Mouse (Mus musculus) lung, adult 2 months (tissue): ENCODE measurements at regions not wholly inside any gene's neighbourhood (a gene's known extent, or its start where the extent isn't known, plus 50 kb on each side); places are given as distances from the start of the nearest gene placed in this dataset.

Experiments
- DNase-seq: peaks from one replicate; pipeline ENCODE4 v3.0.0; 2022
- H3K4me1 ChIP-seq: fragments of 200-500 bp; 2 replicates; pipeline ENCODE4 v1.6.1; 2011; ENCODE audit warnings: low read length; ENCODE audit not compliant: control insufficient read depth, insufficient read depth
- H3K4me3 ChIP-seq: fragments of 200-500 bp; replicated peaks from 2 replicates; pipeline ENCODE3; 2011; ENCODE audit warnings: low read depth, mild to moderate bottlenecking, control low read depth, low read length; ENCODE audit errors: extremely low read depth
- CTCF ChIP-seq: fragments of 200-500 bp; IDR thresholded peaks from 2 replicates; pipeline ENCODE4 v1.5.1; 2011; ENCODE audit warnings: mild to moderate bottlenecking, low read length, control low read depth; ENCODE audit not compliant: insufficient read depth
- POLR2A ChIP-seq: fragments of 200-500 bp; IDR thresholded peaks from 2 replicates; pipeline ENCODE4 v1.6.1; 2011; ENCODE audit warnings: low read depth, mild to moderate bottlenecking, control low read depth, low read length, borderline replicate concordance; ENCODE audit errors: extremely low read depth
- WGBS: fragments of 180-500 bp; shearing (Covaris S2); methylation state at CpG from one replicate; pipeline ENCODE4 v1.1.7; 2018; 5-methylcytosine and 5-hydroxymethylcytosine counted together

- TF ChIP-seq POLR2A (no peak), CTCF (no peak)
- H3K4me1 ChIP-seq = no peaks in the 10 kb centered on the region
Measured at GRCm38 (mm10) chr15:62215616-62216398, 1293.0 kb upstream of the A1bg start.

GRCm38 (mm10) chr15:62214300-62214699 is 1291.5 kb upstream of the A1bg start:
- no peak for DNase-seq
- Histone ChIP-seq H3K4me1 (no peaks in the 10 kb centered on the region), H3K4me3 (no peak overlapping the region)
- 95% methylated on average over 4 of the region's 4 CpGs for WGBS
- TF ChIP-seq CTCF (no peak), POLR2A (no peak)

More at GRCm38 (mm10) chr15:62215616-62216398, 1293.0 kb upstream of the A1bg start:
- DNase-seq = no peak
- H3K4me3 ChIP-seq = no peak overlapping the region
- 67% methylated on average over 8 of the region's 8 CpGs for WGBS

- Histone ChIP-seq H3K4me1 (no peaks in the 10 kb centered on the region), H3K4me3 (no peak overlapping the region)
- DNase-seq = no peak
- TF ChIP-seq POLR2A (no peak), CTCF (no peak)
- 60% methylated on average over 5 of the region's 5 CpGs for WGBS
Measured at GRCm38 (mm10) chr15:62212283-62212910, 1289.6 kb upstream of the A1bg start.

GRCm38 (mm10) chr15:62209881-62210481 is 1287.2 kb upstream of the A1bg start:
- DNase-seq = no peak
- Histone ChIP-seq H3K4me3 (no peak overlapping the region), H3K4me1 (no peaks in the 10 kb centered on the region)
- TF ChIP-seq CTCF (no peak), POLR2A (no peak)
- 46% methylated on average over 5 of the region's 5 CpGs for WGBS

- Histone ChIP-seq H3K4me1 (no peaks in the 10 kb centered on the region), H3K4me3 (no peak overlapping the region)
- TF ChIP-seq CTCF (no peak), POLR2A (no peak)
- DNase-seq = no peak
- WGBS = 64% methylated on average over 3 of the region's 3 CpGs
Measured at GRCm38 (mm10) chr15:62209296-62209695, 1286.5 kb upstream of the A1bg start.

GRCm38 (mm10) chr15:62206502-62206902 is 1283.7 kb upstream of the A1bg start:
- H3K4me3 ChIP-seq = no peak overlapping the region
- 30% methylated on average over 4 of the region's 4 CpGs for WGBS
- peak; percentile 53 for DNase-seq
- no peaks in the 10 kb centered on the region for H3K4me1 ChIP-seq
- TF ChIP-seq CTCF = no peak
- TF ChIP-seq POLR2A = no peak

- Histone ChIP-seq H3K4me3 (no peak overlapping the region), H3K4me1 (no peaks in the 10 kb centered on the region)
- peak; percentile 18 for DNase-seq
- TF ChIP-seq CTCF (no peak), POLR2A (no peak)
- 66% methylated on average over 18 of the region's 18 CpGs for WGBS
Measured at GRCm38 (mm10) chr15:62203951-62204905, 1281.4 kb upstream of the A1bg start.

GRCm38 (mm10) chr15:62202781-62203375 is 1280.1 kb upstream of the A1bg start:
- Histone ChIP-seq H3K4me1 (no peaks in the 10 kb centered on the region), H3K4me3 (no peak overlapping the region)
- DNase-seq = no peak
- WGBS = 43% methylated on average over 10 of the region's 10 CpGs
- no peak for TF ChIP-seq CTCF
- TF ChIP-seq POLR2A = no peak
